Mouse (Mus musculus): Measurements from ENCODE around the gene Bace2. TPM values are rescaled to one million over a fixed set of nuclear protein-coding genes. Genes with fewer than 3 reads are reported as not detected.
A peak's percentile ranks its signal among the peaks of the same experiment; 100 is the strongest.

The Bace2 gene
- polyA plus RNA-seq, 1 experiment, result 3.1 TPM

- DNase-seq (ENCODE audit: extremely low spot score in 1 of 2, low spot score in 1 of 2), result peak in 1 of 2 experiments; percentile 37
Observed at GRCm38 (mm10) chr16:97466182-97466957, 109.8 kb downstream of the Bace2 start.

- DNase-seq (ENCODE audit: extremely low spot score in 1 of 2, low spot score in 1 of 2), result no peak
Observed at GRCm38 (mm10) chr16:97467472-97467871, 110.9 kb downstream of the Bace2 start.

- DNase-seq (ENCODE audit: extremely low spot score in 1 of 2, low spot score in 1 of 2), result no peak
Observed at GRCm38 (mm10) chr16:97467993-97468791, 111.7 kb downstream of the Bace2 start.

DNA sequence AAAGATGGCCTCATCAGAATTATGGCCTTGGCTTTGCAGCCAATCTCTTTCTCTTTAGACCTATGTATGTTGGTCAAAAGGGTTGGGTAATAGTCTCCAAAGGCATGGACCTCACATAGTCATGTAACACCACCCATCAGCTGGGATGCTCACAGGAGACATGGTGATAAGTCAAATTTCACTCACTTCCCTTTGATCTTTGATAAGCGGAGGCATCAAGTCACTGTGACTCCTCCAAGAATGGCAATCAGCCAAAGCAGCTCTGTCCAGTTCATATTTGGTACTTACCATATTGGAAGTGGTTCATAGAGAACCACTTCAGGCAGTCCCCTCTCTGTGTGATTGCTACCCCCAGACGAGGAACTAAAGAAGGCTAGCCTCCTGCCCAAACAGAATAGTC, 118.1 kb downstream of the Bace2 start:
- DNase-seq (ENCODE audit: extremely low spot score in 1 of 2, low spot score in 1 of 2), result no peak

GRCm38 (mm10) chr16:97475581-97475980, 119.0 kb downstream of the Bace2 start:
- DNase-seq (ENCODE audit: extremely low spot score in 1 of 2, low spot score in 1 of 2), result no peak

DNA sequence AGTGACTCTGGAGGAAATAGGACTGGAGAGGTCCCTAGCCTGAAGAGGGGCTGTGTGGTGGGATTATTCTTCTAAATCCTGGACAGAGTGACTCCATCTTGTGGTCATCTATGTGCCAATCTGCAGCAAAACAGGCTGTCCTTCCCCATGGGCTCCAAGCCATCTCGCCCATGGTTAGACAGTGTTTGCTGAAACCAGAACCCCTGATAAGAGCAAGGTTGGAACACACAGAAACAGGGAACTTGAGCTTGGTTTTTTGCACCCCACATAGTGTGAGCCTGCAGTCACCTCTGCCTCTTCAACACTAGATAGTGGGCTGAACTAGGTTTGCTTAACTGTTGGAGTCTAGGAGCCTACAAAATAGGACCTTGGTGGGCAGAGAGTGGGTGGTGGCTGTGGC, 120.0 kb downstream of the Bace2 start:
- DNase-seq (ENCODE audit: extremely low spot score in 1 of 2, low spot score in 1 of 2), result no peak

DNA sequence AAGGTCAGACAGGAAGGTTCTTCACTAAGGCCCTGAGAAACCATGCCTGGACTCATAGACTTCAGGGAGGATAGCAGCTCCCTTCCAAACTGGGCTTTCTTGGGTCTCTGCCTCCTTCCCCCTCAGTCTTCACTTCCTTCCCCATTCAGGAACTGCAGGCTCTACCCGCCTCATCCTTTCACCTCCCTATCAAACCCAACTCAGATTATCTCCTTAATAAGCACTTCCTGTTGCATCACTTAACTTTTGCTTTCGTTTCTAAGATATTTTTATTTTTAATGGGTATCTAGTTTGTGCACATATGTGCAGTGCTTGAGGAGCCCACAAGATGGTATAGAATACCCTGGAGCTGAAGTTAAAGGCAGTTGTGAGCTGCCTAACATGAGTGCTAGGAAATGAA, 122.1 kb downstream of the Bace2 start:
- DNase-seq (ENCODE audit: extremely low spot score in 1 of 2, low spot score in 1 of 2), result no peak

GRCm38 (mm10) chr16:97492369-97492768, 135.8 kb downstream of the Bace2 start:
- no peak for DNase-seq (ENCODE audit: extremely low spot score in 1 of 2, low spot score in 1 of 2)

Other genes with a start within 250 kb of the Bace2 start
- gene Dscam, start 186.0 kb upstream of the Bace2 start, polyA plus RNA-seq (2012; rRNA removed), result 21.5 and 23.6 TPM in 2 replicates
- gene Mx1, start 106.2 kb downstream of the Bace2 start, polyA plus RNA-seq (2012; rRNA removed), result 0.71 and 1.5 TPM in 2 replicates
- gene Fam3b, start 158.1 kb downstream of the Bace2 start, polyA plus RNA-seq (2012; rRNA removed), result not detected in 2 replicates

All from frontal cortex, adult 2 months (tissue).